Mouse (Mus musculus): ENCODE results near the gene B630019K06Rik. TPM values are rescaled to one million over a fixed set of nuclear protein-coding genes. Genes with fewer than 3 reads are reported as not detected.

Gene B630019K06Rik
- total and polyA plus RNA-seq, 3 experiments, result 0.11 TPM; not detected in 2

GRCm38 (mm10) chrX:8893182-8893651 is 1.0 kb downstream of the B630019K06Rik start:
- no peaks in the 10 kb centered on the region for H3K36me3 ChIP-seq (replicated peaks in 1 of 2; ENCODE audit: control insufficient read depth in 1 of 2, insufficient read depth in 1 of 2, low read length in 1 of 2)
- H3K27ac ChIP-seq (ENCODE audit: insufficient read depth, low read depth), result no peak overlapping the region
- no peaks in the 10 kb centered on the region for H3K4me1 ChIP-seq (ENCODE audit: control insufficient read depth in 1 of 2, insufficient read depth in 2 of 2)
- DNase-seq (ENCODE audit: extremely low read depth), result no peak
- no peaks in the 10 kb centered on the region for H3K9me3 ChIP-seq (replicated peaks; ENCODE audit: low read length)
- in situ Hi-C loops (cut with MboI; ENCODE audit: low pct_ligation_motif_present, low pct_unique_long_range_greater_than_20kb, low sequenced_read_pairs) (no loop called here), dilution Hi-C loops (cut with MboI; ENCODE audit: extremely low pct_ligation_motif_present, extremely low pct_unique_long_range_greater_than_20kb, low sequenced_read_pairs) (no loop called here)
- TF ChIP-seq ZNF384 (IDR thresholded peaks at IDR 0.05; ENCODE audit: low read depth, low read length), result no peak
- TF ChIP-seq ETS1 (conservative IDR thresholded peaks at IDR 0.05; ENCODE audit: low read depth, low read length), result no peak
- no peak for TF ChIP-seq KAT2A (IDR thresholded peaks at IDR 0.05; ENCODE audit: insufficient replicate concordance, low read length)
- no peak for TF ChIP-seq MAZ (IDR thresholded peaks at IDR 0.05; ENCODE audit: low read depth, low read length)
- TF ChIP-seq UBTF (IDR thresholded peaks at IDR 0.05; ENCODE audit: low read depth, low read length), result no peak
- no peak for TF ChIP-seq NRF1 (IDR thresholded peaks at IDR 0.05; ENCODE audit: low read depth, low read length)
- no peak for TF ChIP-seq ZMIZ1 (IDR thresholded peaks at IDR 0.05; ENCODE audit: low read depth, low read length)
- no peak for TF ChIP-seq SIN3A (IDR thresholded peaks at IDR 0.05; ENCODE audit: low read length)
- no peak for TF ChIP-seq TBP (conservative IDR thresholded peaks at IDR 0.05; ENCODE audit: low read depth, low read length)
- no peak for TF ChIP-seq RCOR1 (conservative IDR thresholded peaks at IDR 0.05; ENCODE audit: low read depth, low read length)
- TF ChIP-seq CHD1 (IDR thresholded peaks at IDR 0.05; ENCODE audit: low read depth, low read length), result no peak
- no peak for TF ChIP-seq HCFC1 (IDR thresholded peaks at IDR 0.05; ENCODE audit: low read depth, low read length)
- TF ChIP-seq PAX5 (IDR thresholded peaks at IDR 0.05; ENCODE audit: low read length), result no peak
- TF ChIP-seq RAD21 (IDR thresholded peaks at IDR 0.05; ENCODE audit: low read depth, low read length), result no peak
- no peak for TF ChIP-seq USF2 (conservative IDR thresholded peaks at IDR 0.05; ENCODE audit: low read depth, low read length)
- TF ChIP-seq GABPA (IDR thresholded peaks at IDR 0.05; ENCODE audit: insufficient replicate concordance, low read depth, low read length), result no peak
- TF ChIP-seq E2F4 (IDR thresholded peaks at IDR 0.05; ENCODE audit: insufficient replicate concordance, low read depth, low read length), result no peak
- no peak overlapping the region for H3K4me3 ChIP-seq (replicated peaks in 1 of 3; ENCODE audit: low read depth in 2 of 3, low read length in 2 of 3, poor library complexity in 1 of 3)
- H3K9ac ChIP-seq (ENCODE audit: insufficient read depth, low read depth), result no peak overlapping the region
- H3K4me2 ChIP-seq (ENCODE audit: insufficient read depth, low read depth, poor library complexity, severe bottlenecking), result no peak overlapping the region
- no peaks in the 10 kb centered on the region for H3K27me3 ChIP-seq (replicated peaks)
- no peaks in the 10 kb centered on the region for H3K79me2 ChIP-seq (replicated peaks; ENCODE audit: control insufficient read depth, extremely low read depth, insufficient read depth, poor library complexity, severe bottlenecking)

- H3K4me2 ChIP-seq (ENCODE audit: insufficient read depth, low read depth, poor library complexity, severe bottlenecking), result no peak overlapping the region
- H3K4me1 ChIP-seq (ENCODE audit: control insufficient read depth in 1 of 2, insufficient read depth in 2 of 2), result peaks cover 4 to 44% of the 10 kb centered on the region in 2 experiments; a peak in 2 of 4 replicates
- H3K4me3 ChIP-seq (replicated peaks in 1 of 3; ENCODE audit: low read depth in 2 of 3, low read length in 2 of 3, poor library complexity in 1 of 3), result no peak overlapping the region
- no peaks in the 10 kb centered on the region for H3K36me3 ChIP-seq (replicated peaks in 1 of 2; ENCODE audit: control insufficient read depth in 1 of 2, insufficient read depth in 1 of 2, low read length in 1 of 2)
- H3K9me3 ChIP-seq (replicated peaks; ENCODE audit: low read length), result no peaks in the 10 kb centered on the region
- in situ Hi-C loops (cut with MboI; ENCODE audit: low pct_ligation_motif_present, low pct_unique_long_range_greater_than_20kb, low sequenced_read_pairs), result no loop called here
- no peak overlapping the region for H3K27ac ChIP-seq (ENCODE audit: insufficient read depth, low read depth)
- no peaks in the 10 kb centered on the region for H3K27me3 ChIP-seq (replicated peaks)
- no peaks in the 10 kb centered on the region for H3K79me2 ChIP-seq (replicated peaks; ENCODE audit: control insufficient read depth, extremely low read depth, insufficient read depth, poor library complexity, severe bottlenecking)
- TF ChIP-seq BHLHE40 (IDR thresholded peaks at IDR 0.05; ENCODE audit: low read depth, low read length) (no peak), CTCF (conservative IDR thresholded peaks at IDR 0.05 in 1 of 2, IDR thresholded peaks at IDR 0.05 in 1 of 2; ENCODE audit: low read depth in 2 of 2, low read length in 2 of 2) (no peak), MAZ (IDR thresholded peaks at IDR 0.05; ENCODE audit: low read depth, low read length) (no peak), SMC3 (IDR thresholded peaks at IDR 0.05; ENCODE audit: low read depth, low read length) (no peak)
- no peak overlapping the region for H3K9ac ChIP-seq (ENCODE audit: insufficient read depth, low read depth)
- peak; percentile 35 for DNase-seq (ENCODE audit: extremely low read depth)
- dilution Hi-C loops (cut with MboI; ENCODE audit: extremely low pct_ligation_motif_present, extremely low pct_unique_long_range_greater_than_20kb, low sequenced_read_pairs), result no loop called here
Observed at GRCm38 (mm10) chrX:8900823-8901222, 8.6 kb downstream of the B630019K06Rik start.
